Mouse (Mus musculus) 3134 (cell line): ENCODE measurements around the gene Exoc3l2.

Experiments used
- DNase-seq: peaks from one replicate; pipeline ENCODE4 v3.0.0-alpha.2; 2011; ENCODE audit warnings: low spot score; ENCODE audit not compliant: insufficient read length; ENCODE audit errors: extremely low read depth

The Exoc3l2 gene

GRCm38 (mm10) chr7:19462884-19463381, at the start of gene Exoc3l2:
Gene Exoc3l2, plus strand, starts transcription at chr7:19463331.
- no peak for DNase-seq

GRCm38 (mm10) chr7:19413525-19413924, 49.6 kb upstream of the Exoc3l2 start:
- no peak for DNase-seq

GRCm38 (mm10) chr7:19416590-19416989, 46.5 kb upstream of the Exoc3l2 start:
- DNase-seq, result no peak

- no peak for DNase-seq
These were observed 43.0 kb upstream of the Exoc3l2 start for GRCm38 (mm10) chr7:19420121-19420520.

- no peak for DNase-seq
These were observed 42.1 kb upstream of the Exoc3l2 start for GRCm38 (mm10) chr7:19420821-19421636.

- no peak for DNase-seq
These were observed 40.0 kb upstream of the Exoc3l2 start for GRCm38 (mm10) chr7:19423083-19423482.

- DNase-seq, result no peak
These were observed 39.1 kb upstream of the Exoc3l2 start for GRCm38 (mm10) chr7:19424051-19424450.

GRCm38 (mm10) chr7:19426349-19426748, 36.8 kb upstream of the Exoc3l2 start:
- no peak for DNase-seq

GRCm38 (mm10) chr7:19426888-19427287, 36.2 kb upstream of the Exoc3l2 start:
- DNase-seq, result no peak

- no peak for DNase-seq
These were observed 35.0 kb upstream of the Exoc3l2 start for GRCm38 (mm10) chr7:19427999-19428650.

- DNase-seq, result no peak
These were observed 33.4 kb upstream of the Exoc3l2 start for GRCm38 (mm10) chr7:19429726-19430125.

GRCm38 (mm10) chr7:19430402-19430801, 32.7 kb upstream of the Exoc3l2 start:
- DNase-seq, result no peak

- no peak for DNase-seq
These were observed 30.7 kb upstream of the Exoc3l2 start for GRCm38 (mm10) chr7:19432475-19432874.

- no peak for DNase-seq
These were observed 26.9 kb upstream of the Exoc3l2 start for GRCm38 (mm10) chr7:19436276-19436675.

- DNase-seq, result no peak
These were observed 26.1 kb upstream of the Exoc3l2 start for GRCm38 (mm10) chr7:19437048-19437447.

GRCm38 (mm10) chr7:19441448-19442091, 21.6 kb upstream of the Exoc3l2 start:
- DNase-seq, result no peak

- no peak for DNase-seq
These were observed 19.8 kb upstream of the Exoc3l2 start for GRCm38 (mm10) chr7:19443344-19443743.

- no peak for DNase-seq
These were observed 18.3 kb upstream of the Exoc3l2 start for GRCm38 (mm10) chr7:19444801-19445200.

- no peak for DNase-seq
These were observed 15.4 kb upstream of the Exoc3l2 start for GRCm38 (mm10) chr7:19447689-19448088.

- DNase-seq, result no peak
These were observed 14.0 kb upstream of the Exoc3l2 start for GRCm38 (mm10) chr7:19449165-19449564.

- no peak for DNase-seq
These were observed 7.9 kb upstream of the Exoc3l2 start for GRCm38 (mm10) chr7:19455186-19455585.
